Mouse (Mus musculus) neural tube, embryonic 13.5 days (tissue): ENCODE measurements around the gene Ptbp3. TPM values are rescaled to one million over a fixed set of nuclear protein-coding genes. Genes with fewer than 3 reads are reported as not detected.

ENCODE experiments used
- ATAC-seq: fragments of 200-750 bp; cut with Nextera tagmentation; 2 replicates; pipeline ENCODE4 v1.8.0; 2017; ENCODE audit warnings: low read depth, mild to moderate bottlenecking, moderate TSS enrichment, moderate library complexity
- H3K27ac ChIP-seq: fragments of 300-500 bp; sonication (generic); replicated peaks from 2 replicates; pipeline ENCODE4 v1.5.1; 2015; ENCODE audit warnings: moderate library complexity, mild to moderate bottlenecking, inconsistent platforms
- H3K27me3 ChIP-seq: fragments of 300-500 bp; sonication (generic); 2 replicates; pipeline ENCODE4 v1.6.1; 2015; ENCODE audit warnings: mild to moderate bottlenecking, inconsistent platforms
- H3K36me3 ChIP-seq: fragments of 300-500 bp; sonication (generic); 2 replicates; pipeline ENCODE4 v1.6.1; 2015; ENCODE audit warnings: mild to moderate bottlenecking, inconsistent platforms
- H3K4me1 ChIP-seq: fragments of 300-500 bp; sonication (generic); replicated peaks from 2 replicates; pipeline ENCODE4 v1.6.1; 2015; ENCODE audit warnings: inconsistent platforms
- H3K4me2 ChIP-seq: fragments of 300-500 bp; sonication (generic); 2 replicates; pipeline ENCODE4 v1.6.1; 2015; ENCODE audit warnings: inconsistent platforms, mild to moderate bottlenecking, moderate library complexity
- H3K4me3 ChIP-seq: fragments of 300-500 bp; sonication (generic); 2 replicates; pipeline ENCODE4 v1.5.1; 2015; ENCODE audit warnings: mild to moderate bottlenecking, inconsistent platforms
- H3K9ac ChIP-seq: fragments of 300-500 bp; sonication (generic); 2 replicates; pipeline ENCODE4 v1.6.1; 2015; ENCODE audit warnings: moderate library complexity, mild to moderate bottlenecking, inconsistent platforms
- H3K9me3 ChIP-seq: fragments of 300-500 bp; sonication (generic); 2 replicates; pipeline ENCODE4 v1.6.1; 2016; ENCODE audit warnings: inconsistent platforms
- WGBS: fragments of 180-500 bp; shearing (Covaris S2); methylation state at CpG from one replicate; pipeline ENCODE4 v1.1.7; 2015; 5-methylcytosine and 5-hydroxymethylcytosine counted together
- polyA plus RNA-seq: library from polyadenylated mRNA; unstranded; fragments of >200 nt; fragmentation: Nextera tagmentation; extraction: Ambion mirVana; gene quantifications from 2 replicates; pipeline ENCODE4 v1.2.1, GENCODE M21; 2015

The Ptbp3 gene
- polyA plus RNA-seq, 1 experiment from 2014 or later, result 25.0 TPM

DNA sequence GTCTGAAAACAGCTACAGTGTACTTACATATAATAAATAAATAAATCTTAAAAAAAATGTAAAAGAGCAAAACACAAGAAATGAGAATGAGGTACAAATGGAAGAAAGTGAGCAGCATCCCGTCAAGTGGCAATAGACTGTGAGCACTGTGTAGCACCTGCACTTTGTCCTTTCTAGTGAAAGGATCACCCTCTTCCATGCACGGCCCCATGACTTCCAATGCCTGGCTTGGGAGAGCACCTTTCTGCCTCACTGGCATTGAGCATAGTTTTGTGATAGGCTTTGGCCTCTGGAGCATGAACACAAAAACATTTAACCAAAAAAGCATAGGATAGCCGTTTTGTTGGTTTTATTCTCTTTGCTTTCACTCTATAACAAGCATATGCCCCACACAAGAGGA lies 21.7 kb downstream of the Ptbp3 start:
- Histone ChIP-seq H3K4me3 (no peak overlapping the region), H3K27me3 (no peaks in the 10 kb centered on the region), H3K4me2 (no peak overlapping the region), H3K36me3 (0 out of 2 replicates have a peak, but pooled peaks cover 8% of the 10 kb centered on the region), H3K9me3 (no peaks in the 10 kb centered on the region), H3K4me1 (peaks cover 12% of the 10 kb centered on the region), H3K27ac (no peak overlapping the region), H3K9ac (no peak overlapping the region)
- 92% methylated on average over 3 of the region's 3 CpGs for WGBS
- ATAC-seq, result no peak

DNA sequence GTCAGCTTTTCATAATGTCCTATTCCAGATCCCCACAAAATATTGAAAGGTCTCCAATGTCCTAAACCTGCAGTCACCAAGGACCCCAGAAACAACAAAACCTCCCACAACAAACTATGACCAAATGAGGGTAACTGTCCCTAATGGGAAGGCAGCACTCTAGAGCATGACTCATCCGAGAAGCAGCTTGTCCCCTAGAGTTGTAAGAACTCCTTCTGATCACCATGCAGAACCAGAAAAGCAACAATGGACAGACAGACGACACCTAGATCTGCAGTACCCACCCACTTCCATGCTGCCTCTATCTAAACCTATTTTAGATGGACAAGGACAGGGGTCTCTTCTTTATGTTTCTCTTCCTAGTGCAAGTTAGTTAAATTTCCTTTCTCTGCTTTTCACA lies 22.4 kb downstream of the Ptbp3 start:
- Histone ChIP-seq H3K4me3 (no peak overlapping the region), H3K9me3 (no peaks in the 10 kb centered on the region), H3K4me2 (no peak overlapping the region), H3K4me1 (peaks cover 11% of the 10 kb centered on the region), H3K27ac (no peak overlapping the region), H3K27me3 (no peaks in the 10 kb centered on the region), H3K36me3 (0 out of 2 replicates have a peak, but pooled peaks cover 8% of the 10 kb centered on the region), H3K9ac (no peak overlapping the region)
- no peak for ATAC-seq
- WGBS, result 79% methylated on average over 2 of the region's 2 CpGs

DNA sequence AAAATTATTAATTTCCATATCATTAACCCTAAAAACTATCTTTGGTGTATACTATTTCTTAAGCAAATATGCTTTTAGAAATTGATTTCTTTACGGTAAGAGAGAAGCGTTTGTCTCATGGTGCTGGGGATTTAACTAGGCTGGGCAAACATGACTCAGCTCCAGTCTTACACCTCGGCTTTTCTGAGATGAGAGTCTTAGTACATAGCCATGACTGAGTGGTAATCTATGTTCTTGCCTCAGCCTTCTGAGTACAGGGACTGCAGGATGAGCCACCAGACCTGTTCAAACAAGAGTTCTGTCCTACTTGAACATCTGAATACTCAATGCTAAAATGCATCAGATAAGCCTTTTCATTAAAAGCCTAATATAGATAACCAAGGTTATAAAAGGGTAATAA lies 24.3 kb downstream of the Ptbp3 start:
- Histone ChIP-seq H3K27me3 (no peaks in the 10 kb centered on the region), H3K4me3 (no peak overlapping the region), H3K9ac (no peak overlapping the region), H3K4me1 (peaks cover 4% of the 10 kb centered on the region), H3K4me2 (no peak overlapping the region), H3K36me3 (0 out of 2 replicates have a peak, but pooled peaks cover 8% of the 10 kb centered on the region), H3K27ac (no peak overlapping the region), H3K9me3 (no peaks in the 10 kb centered on the region)
- 88% methylated on average over 3 of the region's 3 CpGs for WGBS
- no peak for ATAC-seq

DNA sequence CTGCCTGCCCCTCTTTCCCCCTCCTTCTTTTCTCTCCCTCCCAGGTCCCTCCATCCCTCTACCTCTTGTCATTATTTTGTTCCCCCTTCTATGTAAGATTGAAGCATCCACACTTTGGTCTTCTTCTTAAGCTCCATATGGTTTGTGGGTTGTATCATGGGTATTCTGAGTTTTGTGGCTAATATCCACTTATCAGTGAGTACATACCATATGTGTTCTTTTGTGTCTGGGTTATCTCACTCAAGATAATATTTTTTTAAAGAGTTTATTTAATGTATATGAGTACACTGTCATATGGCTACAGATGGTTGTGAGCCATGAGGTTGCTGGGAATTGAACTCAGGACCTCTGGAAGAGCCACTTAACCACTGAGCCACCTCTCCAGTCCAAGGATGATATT lies 38.8 kb downstream of the Ptbp3 start:
- no peak for ATAC-seq
- Histone ChIP-seq H3K4me2 (no peak overlapping the region), H3K4me3 (no peak overlapping the region), H3K27me3 (no peaks in the 10 kb centered on the region), H3K9me3 (no peaks in the 10 kb centered on the region), H3K27ac (no peak overlapping the region), H3K4me1 (no peaks in the 10 kb centered on the region), H3K36me3 (peaks cover 43% of the 10 kb centered on the region), H3K9ac (no peak overlapping the region)

DNA sequence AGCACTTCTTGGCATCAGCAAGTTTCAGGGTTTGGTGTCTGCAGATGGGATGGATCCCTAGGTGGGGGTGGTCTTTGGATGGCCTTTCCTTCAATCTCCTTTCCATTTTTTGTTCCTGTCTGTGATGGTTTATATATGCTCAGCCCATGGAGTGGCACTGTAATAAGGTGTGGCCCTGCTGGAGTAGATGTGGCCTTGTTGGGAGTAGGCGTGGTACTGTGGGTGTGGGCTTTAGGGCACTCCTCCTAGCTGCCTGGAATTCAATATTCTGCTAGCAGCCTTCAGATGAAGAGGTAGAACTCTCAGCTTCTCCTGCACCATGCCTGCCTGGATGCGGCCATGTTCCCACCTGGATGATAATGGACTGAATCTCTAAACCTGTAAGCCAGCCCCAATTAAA lies 39.6 kb downstream of the Ptbp3 start:
- H3K27ac ChIP-seq, result no peak overlapping the region
- no peak overlapping the region for H3K4me2 ChIP-seq
- H3K9me3 ChIP-seq, result no peaks in the 10 kb centered on the region
- no peak for ATAC-seq
- no peak overlapping the region for H3K9ac ChIP-seq
- peaks cover 43% of the 10 kb centered on the region for H3K36me3 ChIP-seq
- H3K4me1 ChIP-seq, result no peaks in the 10 kb centered on the region
- H3K4me3 ChIP-seq, result no peak overlapping the region
- H3K27me3 ChIP-seq, result no peaks in the 10 kb centered on the region
- WGBS, result 98% methylated on average over 2 of the region's 2 CpGs

DNA sequence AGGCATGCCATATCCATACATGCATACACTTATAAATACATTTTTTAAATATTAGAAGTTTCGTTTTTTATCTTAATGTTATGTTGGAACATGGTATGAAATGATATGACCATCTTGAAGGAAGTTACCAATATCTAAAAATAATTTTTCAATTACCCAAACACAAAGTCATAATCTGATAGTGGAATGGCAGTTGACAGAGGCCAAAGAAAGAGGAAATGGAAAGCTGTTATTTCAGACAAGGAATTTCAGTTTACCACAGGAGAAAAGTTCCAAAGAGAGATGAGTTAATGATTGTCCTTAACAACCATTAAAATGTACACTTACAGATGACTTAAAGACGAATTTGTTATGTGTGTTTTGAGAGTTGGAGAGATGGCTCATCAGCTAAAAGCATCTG lies 41.4 kb downstream of the Ptbp3 start:
- Histone ChIP-seq H3K27me3 (no peaks in the 10 kb centered on the region), H3K4me3 (no peak overlapping the region), H3K36me3 (peaks cover 38% of the 10 kb centered on the region), H3K4me1 (no peaks in the 10 kb centered on the region), H3K4me2 (no peak overlapping the region), H3K9ac (no peak overlapping the region), H3K27ac (no peak overlapping the region), H3K9me3 (no peaks in the 10 kb centered on the region)
- ATAC-seq, result no peak
- WGBS, result 85% methylated on average over 2 of the region's 2 CpGs

DNA sequence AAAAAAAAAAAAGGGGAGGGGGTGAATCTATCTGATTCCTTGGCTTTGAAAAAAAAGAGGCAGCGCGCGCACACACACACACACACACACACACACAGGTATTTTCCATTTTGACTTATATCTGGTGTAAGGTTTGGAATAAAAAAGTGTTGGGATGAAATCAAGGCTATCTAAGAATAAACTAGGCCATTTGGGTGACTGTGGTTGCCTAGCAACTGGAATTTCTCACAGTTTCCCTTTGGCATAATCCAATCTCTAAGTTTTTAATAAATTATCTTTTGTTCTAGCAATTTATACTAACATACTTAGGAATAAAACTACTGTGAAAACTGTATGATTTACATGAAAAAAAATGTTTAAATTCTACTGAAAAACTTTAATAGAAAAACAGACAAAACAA lies 42.5 kb downstream of the Ptbp3 start:
- H3K4me1 ChIP-seq, result no peaks in the 10 kb centered on the region
- 100% methylated on average over 3 of the region's 3 CpGs for whole genome bisulfite sequencing
- no peak overlapping the region for H3K9ac ChIP-seq
- H3K36me3 ChIP-seq, result peaks cover 32% of the 10 kb centered on the region
- ATAC-seq, result no peak
- H3K4me2 ChIP-seq, result no peak overlapping the region
- H3K27me3 ChIP-seq, result no peaks in the 10 kb centered on the region
- H3K4me3 ChIP-seq, result no peak overlapping the region
- H3K27ac ChIP-seq, result no peak overlapping the region
- H3K9me3 ChIP-seq, result no peaks in the 10 kb centered on the region

DNA sequence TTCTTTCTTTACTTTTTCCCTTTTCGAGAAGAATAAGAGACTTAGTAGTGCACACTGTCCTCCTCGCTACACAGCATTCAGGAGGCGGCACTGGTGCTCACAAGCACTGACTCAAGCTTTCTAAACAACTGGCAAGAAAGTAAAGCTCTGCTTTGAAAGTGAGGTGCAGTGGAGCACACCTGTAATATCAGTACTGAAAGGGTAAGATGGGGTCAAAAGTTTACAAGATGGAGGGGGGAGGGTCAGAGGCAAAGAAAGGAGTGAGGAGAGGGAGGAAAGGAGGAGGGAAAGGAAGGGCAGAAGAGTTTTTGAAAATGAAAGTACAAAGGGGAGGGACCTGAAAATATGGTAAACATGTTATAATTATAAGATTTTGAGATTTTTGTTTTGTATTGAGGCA lies 43.7 kb downstream of the Ptbp3 start:
- H3K36me3 ChIP-seq, result peaks cover 30% of the 10 kb centered on the region
- H3K27me3 ChIP-seq, result no peaks in the 10 kb centered on the region
- ATAC-seq, result no peak
- no peak overlapping the region for H3K4me2 ChIP-seq
- H3K4me1 ChIP-seq, result no peaks in the 10 kb centered on the region
- H3K4me3 ChIP-seq, result no peak overlapping the region
- H3K9ac ChIP-seq, result no peak overlapping the region
- no peaks in the 10 kb centered on the region for H3K9me3 ChIP-seq
- 79% methylated on average over 3 of the region's 3 CpGs for WGBS
- H3K27ac ChIP-seq, result no peak overlapping the region

DNA sequence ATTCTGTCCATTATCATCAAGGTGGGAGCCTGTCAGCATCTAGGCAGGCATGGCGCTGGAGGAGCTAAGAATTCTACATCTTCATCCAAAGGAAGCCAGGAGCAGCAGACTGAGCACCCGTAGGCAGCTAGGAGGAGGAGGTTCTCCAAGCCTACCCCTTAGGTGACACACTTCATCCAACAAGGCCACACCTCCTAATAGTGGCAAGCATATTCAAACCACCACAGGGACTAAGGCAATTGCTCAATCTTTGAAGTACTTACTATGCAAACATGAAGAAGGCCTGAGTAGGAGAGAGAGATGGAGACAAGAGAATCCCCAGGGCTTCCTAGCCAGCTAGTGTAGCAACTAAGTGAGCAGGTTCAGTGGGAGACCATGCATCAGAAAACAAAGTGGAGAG lies 58.1 kb downstream of the Ptbp3 start:
- no peaks in the 10 kb centered on the region for H3K27me3 ChIP-seq
- H3K9ac ChIP-seq, result no peak overlapping the region
- H3K9me3 ChIP-seq, result no peaks in the 10 kb centered on the region
- no peak overlapping the region for H3K4me2 ChIP-seq
- H3K4me3 ChIP-seq, result no peak overlapping the region
- no peak for ATAC-seq
- 96% methylated on average over 2 of the region's 2 CpGs for WGBS
- no peak overlapping the region for H3K27ac ChIP-seq
- no peaks in the 10 kb centered on the region for H3K4me1 ChIP-seq
- peaks cover 18% of the 10 kb centered on the region for H3K36me3 ChIP-seq

DNA sequence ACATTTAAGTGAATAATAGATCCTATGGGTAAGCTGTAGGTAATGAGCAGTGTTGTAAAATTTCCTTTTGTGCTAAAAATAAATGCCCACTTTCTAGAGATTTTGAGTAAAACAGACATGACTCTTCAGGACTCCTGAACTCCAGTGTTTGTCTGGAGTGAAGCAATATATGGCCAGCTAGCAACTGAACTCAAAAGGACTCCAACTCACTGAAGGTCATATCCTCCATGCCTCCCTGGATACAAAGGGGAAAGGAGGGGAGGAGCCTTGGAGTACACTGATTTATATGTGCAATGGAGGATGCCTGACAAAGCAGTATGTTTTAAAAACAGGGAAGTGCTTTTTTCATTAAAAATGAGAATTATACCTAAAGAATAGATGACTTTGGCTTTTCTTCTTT lies 77.9 kb downstream of the Ptbp3 start:
- no peak overlapping the region for H3K4me3 ChIP-seq
- no peak overlapping the region for H3K9ac ChIP-seq
- H3K27ac ChIP-seq, result no peak overlapping the region
- peaks cover 3% of the 10 kb centered on the region; the same call in 1 of the 2 replicates for H3K36me3 ChIP-seq
- no peaks in the 10 kb centered on the region for H3K4me1 ChIP-seq
- no peaks in the 10 kb centered on the region for H3K27me3 ChIP-seq
- H3K9me3 ChIP-seq, result no peaks in the 10 kb centered on the region
- H3K4me2 ChIP-seq, result no peak overlapping the region
- no peak for ATAC-seq

DNA sequence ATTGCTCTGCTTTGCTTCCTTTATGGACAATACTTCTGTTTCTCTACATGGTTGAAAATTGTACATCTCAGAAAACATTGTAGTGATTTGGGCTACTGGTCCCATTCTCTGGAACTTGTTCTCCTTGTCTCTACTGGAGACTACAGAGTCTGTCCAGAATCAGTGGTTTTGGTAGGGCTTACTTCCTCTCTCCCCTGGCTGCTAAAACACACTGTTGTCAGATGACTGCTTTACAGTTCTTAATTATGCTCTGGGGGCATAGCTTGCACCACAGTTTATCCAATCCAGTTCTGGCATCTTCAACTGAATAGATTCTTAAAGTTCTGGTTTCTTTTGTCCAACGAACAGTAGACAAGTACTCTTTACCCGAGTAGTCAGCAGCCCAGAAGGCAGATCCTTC lies 83.7 kb downstream of the Ptbp3 start:
- Histone ChIP-seq H3K36me3 (no peaks in the 10 kb centered on the region), H3K27ac (no peak overlapping the region), H3K4me3 (no peak overlapping the region), H3K4me1 (no peaks in the 10 kb centered on the region), H3K9me3 (no peaks in the 10 kb centered on the region), H3K4me2 (no peak overlapping the region), H3K9ac (no peak overlapping the region), H3K27me3 (no peaks in the 10 kb centered on the region)
- no peak for ATAC-seq
- 68% methylated on average over 2 of the region's 2 CpGs for WGBS

DNA sequence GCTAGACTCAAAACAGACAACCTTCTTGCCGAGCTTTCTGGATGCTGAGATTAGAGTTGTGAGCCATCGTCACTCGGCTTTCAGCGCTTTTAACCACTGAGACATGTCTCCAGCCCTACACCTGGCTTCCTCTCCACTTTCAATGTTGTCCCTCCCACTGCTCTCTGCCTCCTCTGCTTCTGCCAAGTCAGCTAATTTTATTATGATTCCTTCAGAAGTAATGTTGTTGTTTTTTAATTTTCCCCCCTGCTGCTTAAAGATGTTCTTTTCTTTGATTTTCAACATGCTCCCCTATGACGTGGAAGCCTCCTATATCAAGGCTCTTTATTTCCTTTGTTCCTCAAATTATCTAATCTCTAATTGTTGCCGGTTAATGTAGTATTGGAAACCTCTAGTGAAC lies 84.5 kb downstream of the Ptbp3 start:
- Histone ChIP-seq H3K4me2 (no peak overlapping the region), H3K9ac (no peak overlapping the region), H3K27ac (no peak overlapping the region), H3K4me3 (no peak overlapping the region), H3K9me3 (no peaks in the 10 kb centered on the region), H3K4me1 (no peaks in the 10 kb centered on the region), H3K36me3 (no peaks in the 10 kb centered on the region), H3K27me3 (no peaks in the 10 kb centered on the region)
- whole genome bisulfite sequencing, result 83% methylated on average over 6 of the region's 6 CpGs
- ATAC-seq, result no peak

DNA sequence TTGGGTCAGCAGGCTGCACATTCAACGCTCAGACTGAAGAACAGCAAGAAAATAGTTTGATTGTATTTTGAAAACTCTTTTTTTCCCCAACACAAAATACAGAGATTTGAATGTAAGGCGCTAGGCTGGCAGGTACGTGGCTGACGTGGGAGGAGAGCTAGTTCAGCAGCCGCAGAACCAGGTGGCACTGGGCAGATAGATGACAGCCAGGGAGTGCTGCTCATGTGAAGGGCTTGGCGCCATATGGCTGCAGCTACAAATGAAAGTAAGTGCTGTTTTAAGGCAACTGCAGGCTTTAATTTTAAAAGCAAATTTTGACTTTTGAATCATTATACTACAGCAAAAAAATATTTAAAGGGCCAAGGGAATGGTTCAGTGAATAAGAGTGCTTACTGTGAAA lies 86.7 kb downstream of the Ptbp3 start:
- no peak overlapping the region for H3K4me3 ChIP-seq
- H3K9me3 ChIP-seq, result no peaks in the 10 kb centered on the region
- ATAC-seq, result no peak
- H3K4me1 ChIP-seq, result no peaks in the 10 kb centered on the region
- no peak overlapping the region for H3K4me2 ChIP-seq
- no peak overlapping the region for H3K27ac ChIP-seq
- H3K36me3 ChIP-seq, result no peaks in the 10 kb centered on the region
- H3K9ac ChIP-seq, result no peak overlapping the region
- no peaks in the 10 kb centered on the region for H3K27me3 ChIP-seq
- 82% methylated on average over 6 of the region's 6 CpGs for WGBS
